Mouse (Mus musculus) CD4-positive helper T cell, adult 2 months (primary cell): ENCODE results near the gene Ppm1h.

Experiments used
- DNase-seq: peaks from one replicate; pipeline ENCODE4 v3.0.0-alpha.2; 2012; ENCODE audit warnings: low read depth, missing footprints, low spot score

Gene Ppm1h

DNA sequence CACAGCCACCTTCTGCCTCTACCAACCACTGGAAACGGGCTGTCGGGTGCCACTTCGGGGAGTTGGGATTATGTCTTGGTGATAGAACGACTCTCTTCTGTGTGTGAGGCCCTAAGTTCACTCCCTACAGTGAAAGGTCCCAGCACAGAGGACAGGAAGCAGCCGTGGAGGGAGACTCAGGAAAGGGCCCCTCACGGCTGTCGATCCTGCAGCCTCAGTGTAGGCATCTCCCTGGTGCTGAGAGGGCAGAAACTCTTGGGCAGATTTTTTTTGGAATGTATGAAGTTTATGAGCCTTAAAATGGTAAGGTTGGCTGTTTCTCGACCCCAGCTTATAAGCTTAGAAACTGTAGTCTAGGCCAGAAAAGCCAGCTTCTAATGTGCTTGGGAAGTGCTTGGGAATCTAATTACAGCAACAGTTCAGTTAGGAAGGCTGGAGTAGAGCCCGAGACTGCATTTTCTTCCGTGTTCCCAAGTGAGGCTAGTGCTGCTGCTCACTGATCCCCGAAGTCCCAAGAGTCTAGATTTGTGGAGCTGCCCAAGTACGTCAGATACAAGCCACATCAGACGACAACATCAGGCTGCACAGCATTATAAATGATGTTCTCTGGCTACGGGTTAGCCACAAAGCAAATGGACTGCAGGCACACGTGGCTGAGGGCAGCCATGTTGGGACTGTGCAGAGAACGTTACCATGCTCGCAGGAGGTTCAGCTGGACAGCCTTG lies 177.6 kb downstream of the Ppm1h start:
- DNase-seq = no peak

DNA sequence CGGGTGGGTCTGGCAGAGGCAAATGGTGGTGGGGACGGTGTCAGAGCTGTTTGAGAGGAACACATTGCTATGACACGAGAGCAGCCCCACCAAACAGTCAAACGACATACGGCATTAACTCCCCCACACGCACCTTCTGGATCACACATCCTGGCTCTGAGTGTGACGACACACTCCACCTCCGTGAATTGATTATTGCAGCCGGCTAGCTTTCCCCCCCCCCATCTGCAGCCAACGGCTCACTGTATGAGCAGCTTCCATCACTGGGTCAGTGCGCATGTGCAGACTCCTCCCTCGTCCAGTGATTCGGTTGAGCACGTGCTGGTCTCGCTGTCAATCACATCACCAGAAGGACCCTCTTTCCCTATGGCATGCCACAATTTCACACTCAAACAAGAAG lies 178.6 kb downstream of the Ppm1h start:
- no peak for DNase-seq

DNA sequence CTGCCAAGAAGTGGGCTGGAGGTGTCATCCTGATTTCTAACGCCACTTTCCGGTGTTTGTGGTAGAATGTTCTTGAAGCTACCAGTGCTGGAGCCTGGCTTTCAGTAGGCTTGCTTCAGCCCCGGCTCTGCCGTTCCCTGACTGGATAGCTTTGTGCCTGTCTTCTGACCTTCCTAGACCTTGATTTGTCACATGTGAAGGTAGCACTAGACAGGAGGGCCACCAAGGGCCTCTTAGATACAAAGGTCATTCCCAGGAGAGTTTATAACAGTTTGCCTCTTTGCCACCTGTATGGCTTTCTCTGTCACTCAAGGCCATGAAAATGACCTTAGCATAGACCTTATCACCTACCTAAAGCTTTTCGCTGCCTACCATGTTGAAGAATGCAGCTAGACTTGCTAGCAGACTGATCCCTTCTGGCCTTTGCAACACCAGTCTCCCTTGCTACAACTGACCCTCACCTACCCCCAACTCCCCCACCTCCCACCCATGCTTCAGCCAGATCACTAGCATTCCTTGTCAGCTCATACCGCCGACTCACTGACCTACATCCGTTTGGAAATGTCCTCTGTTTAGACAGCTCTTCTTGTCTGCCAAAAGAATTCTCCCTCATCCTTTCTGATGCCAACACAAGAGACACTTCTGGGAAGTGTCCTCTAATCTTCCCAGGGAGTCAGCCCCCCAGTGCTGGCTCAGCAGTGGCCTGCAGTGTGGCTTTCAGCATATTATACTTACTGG lies 180.5 kb downstream of the Ppm1h start:
- no peak for DNase-seq

DNA sequence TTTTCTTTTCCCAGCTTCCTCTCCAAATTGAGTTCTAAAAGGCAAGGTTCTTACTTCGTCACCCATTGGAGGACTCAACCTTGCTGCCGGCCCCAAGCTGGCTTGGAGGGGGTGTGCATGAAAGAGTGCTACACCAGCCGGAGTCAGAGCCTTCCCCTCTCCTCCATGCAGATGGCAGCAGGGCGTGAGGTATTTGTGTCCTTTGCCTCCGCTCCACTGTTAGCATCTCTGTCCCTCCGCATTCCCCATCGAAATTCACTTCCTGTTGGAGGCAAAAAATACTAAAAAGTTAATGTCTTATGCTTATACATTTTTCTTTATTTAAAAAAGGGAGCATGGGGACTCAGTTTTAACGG lies 181.1 kb downstream of the Ppm1h start:
- no peak for DNase-seq

DNA sequence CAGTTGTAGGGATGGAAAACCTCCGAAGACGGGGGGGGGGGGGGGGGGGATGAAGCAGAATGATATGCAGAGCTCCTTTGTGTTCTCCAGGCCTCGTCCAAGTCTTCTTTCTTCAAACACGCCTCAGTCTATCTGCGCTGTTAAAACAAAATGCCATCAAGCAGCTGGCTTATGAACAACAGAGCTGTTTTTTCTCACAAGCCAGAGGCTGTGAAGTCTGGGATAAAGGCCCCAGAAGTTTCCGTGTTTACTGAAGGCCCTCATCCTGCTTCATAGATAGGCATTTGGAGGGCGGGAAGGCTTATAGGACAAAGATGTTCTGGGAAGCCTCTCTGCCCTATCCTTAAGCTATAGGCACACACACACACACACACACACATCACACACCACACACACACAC lies 181.5 kb downstream of the Ppm1h start:
- DNase-seq = no peak

DNA sequence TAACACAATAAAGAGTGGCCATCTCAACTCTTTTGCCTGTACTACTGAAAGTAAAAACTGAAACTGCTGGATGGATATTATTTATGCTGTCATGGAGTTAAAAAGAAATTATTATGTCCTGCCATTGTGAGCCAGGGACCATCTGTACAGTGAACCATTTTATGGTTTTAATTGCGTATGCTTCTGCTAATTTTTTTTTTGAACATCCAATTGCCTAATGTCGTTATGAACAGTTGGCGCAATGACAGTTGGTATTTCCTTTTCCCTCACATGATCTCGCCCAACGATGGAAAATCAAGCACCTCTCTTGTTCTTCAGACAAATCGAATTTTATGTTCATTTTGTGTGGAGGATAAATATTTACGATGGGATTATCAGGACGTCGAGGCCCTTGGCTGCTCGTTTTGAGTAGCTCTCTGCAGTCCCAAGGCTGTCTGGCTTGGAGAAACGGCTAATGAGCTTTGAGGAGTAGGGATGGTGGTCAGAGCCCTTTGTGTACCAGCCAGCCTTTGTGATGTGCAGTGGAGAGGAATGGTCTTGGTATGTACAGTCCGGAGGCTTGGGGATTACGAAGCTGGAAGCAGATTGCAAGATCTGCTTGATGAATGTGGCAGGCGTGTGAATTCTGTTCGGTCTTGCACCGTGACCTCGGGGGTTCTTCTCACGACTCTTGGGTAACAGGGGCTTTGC lies 183.3 kb downstream of the Ppm1h start:
- DNase-seq = no peak

DNA sequence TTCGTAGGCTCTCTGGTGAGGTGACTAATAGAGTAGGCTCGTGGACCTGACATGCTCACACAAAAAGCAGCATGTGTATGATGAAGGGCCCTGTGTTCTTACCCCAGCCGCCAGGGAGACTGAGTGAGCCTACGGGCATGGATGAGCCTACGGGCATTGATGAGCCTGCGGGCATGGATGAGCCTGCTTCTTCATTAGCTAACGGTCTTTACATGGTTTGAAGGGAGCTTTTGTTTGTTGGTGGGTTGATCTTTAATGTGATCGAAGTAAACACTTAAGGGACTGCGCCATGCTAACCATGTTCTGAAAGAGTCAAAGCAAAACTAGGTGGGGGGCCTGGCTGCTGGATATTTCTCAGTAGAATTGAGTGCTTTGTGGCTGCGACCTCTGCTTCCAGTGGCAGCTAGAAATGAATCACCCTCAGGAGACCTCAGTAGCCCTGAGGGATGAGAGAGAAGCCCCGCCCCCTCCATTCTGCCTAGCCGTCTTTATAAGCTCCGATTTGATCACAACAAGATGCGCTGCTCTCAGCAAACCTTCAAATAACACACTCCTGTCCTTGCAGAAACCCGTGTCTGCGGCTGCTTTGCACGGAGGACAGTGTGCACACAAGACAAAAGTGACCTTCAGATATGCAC lies 183.9 kb downstream of the Ppm1h start:
- DNase-seq = no peak

DNA sequence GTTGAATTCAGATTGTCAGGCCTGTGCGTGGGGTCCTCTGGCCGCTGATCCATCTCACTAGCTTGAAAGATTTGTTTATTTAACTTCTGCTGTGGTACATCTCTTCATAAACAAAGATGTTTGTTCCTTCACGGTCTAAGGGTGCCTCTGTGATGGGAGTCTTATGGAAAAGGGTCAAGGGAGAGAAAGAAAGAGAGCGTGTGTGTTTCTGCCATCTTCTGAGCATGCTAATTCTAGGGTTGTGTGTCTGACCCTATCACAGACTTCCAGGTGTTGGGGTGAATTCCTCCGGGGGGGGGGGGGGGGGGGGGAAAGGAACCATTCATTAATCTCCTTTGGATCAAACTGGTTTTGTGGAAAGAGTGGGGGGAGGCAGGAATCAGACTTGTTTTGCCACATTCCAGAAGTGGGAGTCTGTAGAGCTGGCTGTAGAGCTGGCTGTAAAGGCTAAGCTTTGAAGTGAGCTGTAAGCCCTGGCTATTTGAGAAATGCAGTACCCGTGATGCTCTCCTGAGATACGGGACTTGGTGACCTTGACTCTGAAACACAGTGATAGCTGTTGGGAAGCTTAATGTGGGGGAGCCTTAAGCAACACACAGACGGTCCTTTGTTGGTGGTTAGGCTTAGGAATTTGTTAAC lies 191.4 kb downstream of the Ppm1h start:
- no peak for DNase-seq

DNA sequence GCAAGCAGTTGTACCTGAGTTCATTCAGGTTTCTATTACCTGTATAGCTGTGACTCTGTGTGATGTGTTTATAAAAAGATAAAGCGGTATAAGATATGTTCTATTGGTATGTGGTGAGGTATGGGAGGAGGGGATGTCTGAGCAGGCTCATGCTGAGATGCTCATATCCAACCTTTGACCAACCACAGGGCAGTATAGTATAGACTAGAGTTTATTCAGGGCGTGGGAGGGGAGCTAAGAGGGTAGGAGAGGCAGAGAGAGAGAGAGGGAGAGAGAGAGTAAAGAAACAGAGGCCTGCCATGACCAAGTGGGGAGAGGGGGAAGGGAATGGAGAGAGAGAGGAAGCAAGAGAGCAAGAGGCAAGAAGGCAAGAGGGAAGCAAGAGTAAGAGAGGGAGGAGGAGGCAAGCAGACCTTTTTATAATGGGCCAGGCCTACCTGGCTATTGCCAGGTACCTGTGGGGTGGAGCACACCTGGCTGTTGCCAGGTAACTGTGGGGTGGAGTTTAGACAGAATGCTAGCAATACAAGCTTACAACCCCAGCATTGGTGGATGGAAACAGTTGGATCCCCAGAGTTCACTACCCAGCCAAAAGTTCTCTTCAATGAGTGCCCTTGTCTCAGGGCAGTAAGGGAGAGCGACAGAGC lies 192.4 kb downstream of the Ppm1h start:
- DNase-seq = no peak

DNA sequence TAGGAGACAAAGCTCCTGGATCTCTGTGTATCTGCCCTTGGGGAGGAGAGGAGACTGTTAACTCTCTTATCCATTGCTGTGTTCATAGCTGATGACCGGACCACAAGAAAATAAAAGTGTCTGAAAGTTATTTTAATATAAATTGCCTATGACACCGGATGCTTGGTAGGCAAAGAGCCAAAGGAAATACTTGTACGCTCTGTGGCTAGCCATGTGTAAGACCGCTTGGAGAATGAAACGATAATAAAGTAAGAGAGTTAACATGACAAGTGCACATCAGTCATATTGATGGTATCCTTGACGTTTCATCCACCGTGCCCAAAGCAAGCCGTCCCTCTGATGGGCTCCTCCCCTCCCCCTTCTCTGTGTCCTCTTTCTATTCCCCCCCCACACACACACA lies 194.2 kb downstream of the Ppm1h start:
- no peak for DNase-seq

DNA sequence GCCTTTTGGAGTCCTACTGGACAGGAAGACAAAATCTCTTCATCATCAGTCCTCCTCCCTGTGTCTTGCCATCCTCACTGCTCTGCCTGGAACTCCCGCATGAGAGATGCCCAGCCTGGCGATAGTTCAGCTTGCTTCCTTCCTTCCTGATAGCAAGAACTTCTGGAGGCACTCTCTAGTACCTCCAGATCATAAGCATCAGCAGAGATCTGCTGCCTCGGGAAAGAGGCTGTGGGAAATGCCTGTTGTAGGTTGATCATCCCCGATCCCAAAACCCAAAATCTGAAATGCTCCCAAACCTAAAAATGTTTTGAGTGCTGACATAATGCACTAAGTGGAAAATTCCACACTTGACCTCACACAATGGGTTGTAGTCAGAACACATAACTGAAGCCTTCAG lies 198.4 kb downstream of the Ppm1h start:
- DNase-seq = no peak

DNA sequence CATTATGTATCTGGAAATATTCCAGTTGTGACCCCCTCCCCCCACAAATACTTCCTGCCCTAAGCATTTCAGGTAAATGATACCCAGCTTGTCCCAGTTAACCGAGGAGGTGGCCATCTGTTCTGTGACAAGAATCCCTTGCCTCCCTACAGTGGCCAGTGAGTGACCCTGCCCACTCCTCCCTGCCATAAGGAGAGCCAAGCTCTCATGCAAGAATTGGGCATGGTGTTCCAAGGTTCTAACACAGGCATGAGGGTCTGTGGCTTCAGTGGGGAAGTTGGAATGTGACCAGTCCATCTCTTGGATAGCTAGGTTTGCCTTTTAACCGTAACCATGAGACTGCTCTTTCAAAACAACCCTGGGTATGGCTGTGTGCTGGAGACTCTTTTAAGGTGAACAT lies 198.9 kb downstream of the Ppm1h start:
- DNase-seq = no peak

DNA sequence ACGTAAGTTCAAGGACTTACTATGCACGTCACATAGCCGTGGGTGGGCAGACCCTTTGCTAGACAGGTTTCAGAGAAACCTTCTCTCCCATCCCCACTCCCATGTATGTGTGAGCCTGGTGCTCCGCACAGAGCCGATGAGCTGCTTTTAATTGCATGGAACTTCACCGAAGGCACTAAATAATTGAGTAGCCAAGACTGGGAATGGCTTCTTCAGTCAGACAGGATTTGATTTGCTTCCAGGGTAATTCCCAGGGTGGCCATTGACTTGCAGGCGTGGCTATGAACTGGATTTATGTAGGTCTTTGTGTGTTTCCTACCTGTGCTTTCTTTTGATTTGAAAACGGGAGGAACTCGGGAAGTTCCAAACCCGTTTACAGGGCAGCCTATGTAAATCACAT lies 202.9 kb downstream of the Ppm1h start:
- no peak for DNase-seq

DNA sequence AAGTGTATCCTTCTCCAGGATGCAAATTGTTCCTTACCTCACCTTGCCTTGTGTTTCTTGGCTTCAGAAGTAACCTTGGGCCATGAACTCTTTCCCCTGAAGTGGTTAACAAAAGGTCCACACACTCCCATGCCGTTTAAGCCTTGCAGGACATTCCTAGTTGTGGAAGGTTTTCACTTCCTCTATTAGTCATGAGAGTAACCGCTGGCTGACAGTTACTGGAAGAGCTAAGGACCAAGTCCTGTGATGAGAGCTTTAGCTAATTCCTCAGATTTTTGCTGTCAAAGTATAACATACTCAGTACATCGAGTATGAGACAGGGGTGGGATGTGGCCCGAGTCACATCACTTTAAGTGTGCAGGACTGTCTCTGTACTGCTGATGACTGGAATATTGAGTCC lies 204.1 kb downstream of the Ppm1h start:
- DNase-seq = no peak

DNA sequence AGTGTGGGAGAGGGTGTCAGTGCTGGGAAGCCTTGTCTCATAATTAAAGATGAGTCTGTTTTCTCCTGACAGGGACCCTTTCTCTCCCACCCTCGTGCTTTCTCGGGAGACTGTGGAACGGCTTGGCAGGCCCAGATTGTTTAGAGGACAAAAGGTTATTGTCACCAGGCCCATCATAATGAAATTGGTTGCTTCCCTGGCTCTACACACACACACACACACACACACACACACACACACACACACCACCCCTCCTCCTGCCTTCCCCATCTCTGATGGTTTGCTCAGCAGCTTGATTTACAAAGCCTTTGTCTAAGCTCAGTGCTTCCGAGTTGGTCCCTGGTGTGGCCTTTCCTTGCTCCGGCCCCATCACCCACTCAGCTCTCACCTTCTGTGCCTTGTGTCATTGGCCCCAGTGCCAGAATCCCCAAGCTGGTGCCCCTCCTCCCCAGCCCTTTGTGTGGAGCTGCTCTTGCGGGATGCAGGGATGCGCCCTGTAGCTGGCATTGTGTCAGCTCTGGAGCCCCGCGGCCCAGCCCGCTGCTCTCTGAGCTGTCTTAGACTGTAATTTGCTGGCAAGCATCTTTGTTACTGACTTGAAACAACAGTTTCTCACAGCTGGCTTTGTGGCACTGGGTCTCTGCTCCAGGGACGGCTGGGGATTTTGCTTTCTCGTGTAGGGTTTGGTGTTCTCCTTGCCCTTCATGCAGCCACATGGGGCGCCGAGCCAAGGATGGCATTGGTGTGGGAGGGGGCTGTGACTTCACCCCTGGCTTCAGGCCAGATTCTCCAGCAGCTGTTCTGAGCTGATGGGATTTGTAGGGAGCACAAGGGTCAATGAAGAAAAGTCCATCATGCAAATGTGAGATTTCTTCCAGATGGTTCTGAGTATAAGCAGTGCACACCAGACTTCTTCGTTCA lies 205.5 kb downstream of the Ppm1h start:
- no peak for DNase-seq

DNA sequence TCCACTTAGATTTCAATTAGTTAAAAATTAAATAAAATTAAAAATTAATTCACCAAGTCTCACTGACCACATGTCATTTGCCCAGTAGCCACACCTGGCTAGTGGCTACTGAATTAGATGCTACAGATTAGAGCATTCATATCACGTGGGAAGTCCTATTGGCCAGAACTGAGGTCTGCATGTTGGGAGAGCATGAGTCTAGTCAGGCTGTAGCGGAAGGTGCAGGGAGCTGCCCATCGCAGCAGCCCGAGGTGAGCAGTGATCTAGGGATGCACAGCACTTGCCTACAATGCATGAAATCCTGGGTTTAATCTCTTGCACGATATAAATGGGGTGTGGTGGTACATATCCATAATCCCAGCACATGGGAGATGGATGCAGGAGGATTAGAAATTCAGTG lies 206.7 kb downstream of the Ppm1h start:
- DNase-seq = no peak

DNA sequence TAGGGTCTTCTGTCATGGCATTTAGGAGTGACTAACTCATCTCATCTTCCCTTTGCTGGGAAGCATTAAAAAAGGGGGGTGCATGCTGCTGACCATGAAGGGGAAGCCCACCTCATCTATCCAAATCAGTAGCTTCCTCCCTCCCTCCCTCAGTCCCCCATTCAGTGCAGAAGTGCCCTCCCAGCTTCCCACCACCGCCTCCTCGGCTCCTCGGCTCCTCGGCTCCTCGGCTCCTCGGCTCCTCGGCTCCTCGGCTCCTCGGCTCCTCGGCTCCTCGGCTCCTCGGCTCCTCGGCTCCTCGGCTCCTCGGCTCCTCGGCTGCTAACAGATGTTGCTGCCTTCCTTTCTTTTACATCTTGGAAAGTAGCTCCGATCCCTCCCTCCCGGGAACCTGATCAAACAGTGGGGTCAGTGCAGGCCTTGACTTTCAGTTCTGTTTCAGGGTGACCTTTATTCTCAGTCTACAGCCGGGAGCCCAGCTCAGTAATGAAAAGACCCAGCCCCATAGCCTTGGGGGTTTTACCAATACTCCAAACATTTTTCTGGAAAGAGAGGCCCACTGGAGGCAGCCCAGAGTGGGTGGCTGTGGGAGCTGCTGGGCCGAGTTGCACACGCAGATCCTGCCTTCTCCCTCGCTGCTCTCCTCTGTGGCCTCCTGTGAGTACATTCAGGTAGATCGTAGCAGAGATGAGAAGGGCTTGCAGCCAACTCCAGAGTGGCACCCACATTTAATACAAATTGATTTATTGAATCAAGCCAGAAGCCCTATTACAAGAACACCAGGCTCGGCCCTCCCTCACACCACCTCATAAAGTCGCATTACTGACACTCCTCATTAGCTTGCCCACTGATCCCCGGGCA lies 207.7 kb downstream of the Ppm1h start:
- DNase-seq = no peak

DNA sequence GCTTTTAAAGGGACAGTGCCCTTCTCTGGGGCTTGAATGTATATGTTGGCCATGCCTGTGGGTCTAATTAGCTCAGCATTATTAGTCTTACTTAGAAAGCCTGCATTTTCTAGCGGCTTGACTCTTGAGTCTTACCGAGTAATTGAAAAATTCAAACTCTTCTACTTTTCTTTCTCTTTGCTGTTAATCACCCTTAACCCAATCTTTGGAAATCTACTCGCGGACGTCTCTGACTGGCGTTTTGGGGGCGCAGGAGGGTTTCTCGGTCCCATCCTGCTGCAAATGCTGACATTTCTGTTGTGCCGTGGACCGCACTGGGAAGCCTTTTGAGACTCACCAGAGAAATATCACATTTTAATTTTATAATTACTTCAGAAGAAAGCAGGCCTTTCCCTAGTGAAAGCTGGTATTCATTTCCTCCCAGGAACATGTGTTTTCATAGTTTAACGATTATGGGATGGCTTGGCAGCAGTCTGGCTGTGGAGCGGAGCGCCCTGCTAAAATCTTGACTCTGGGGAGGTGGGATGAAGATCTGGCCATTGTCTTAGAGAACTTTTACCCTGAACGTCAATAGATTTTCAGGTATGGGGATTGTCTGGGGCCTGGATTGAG lies 208.5 kb downstream of the Ppm1h start:
- DNase-seq = no peak
